Mouse (Mus musculus): ENCODE measurements at regions not wholly inside any gene's neighbourhood (a gene's known extent, or its start where the extent isn't known, plus 50 kb on each side); places are given as distances from the start of the nearest gene placed in this dataset.
"Not testable (repeated sequence)": the region's sequence is repeated elsewhere in the genome, so short reads cannot be mapped to it uniquely, and the experiment has no call there.

- 74% methylated on average over 3 of the region's 3 CpGs for WGBS
- ATAC-seq = no peak
- Histone ChIP-seq H3K4me1 (ENCODE audit: control insufficient read depth, insufficient read depth, low read depth, low read length) (no peaks in the 10 kb centered on the region), H3K36me3 (ENCODE audit: control insufficient read depth, insufficient read depth, low read length) (no peaks in the 10 kb centered on the region), H3K27ac (ENCODE audit: low read depth, low read length) (no peak overlapping the region), H3K9ac (ENCODE audit: low read depth, low read length) (no peak overlapping the region), H3K27me3 (replicated peaks; ENCODE audit: control insufficient read depth, insufficient read depth, low read length) (no peaks in the 10 kb centered on the region), H3K4me3 (ENCODE audit: low read length) (no peak overlapping the region), H3K4me2 (ENCODE audit: low read length) (no peak overlapping the region), H3K9me3 (ENCODE audit: control insufficient read depth, low read length) (peaks cover 5% of the 10 kb centered on the region)
Observed at GRCm38 (mm10) chr2:128294610-128295009, 168.8 kb downstream of the Bcl2l11 start.

- no peaks in the 10 kb centered on the region for H3K27me3 ChIP-seq (replicated peaks; ENCODE audit: control insufficient read depth, insufficient read depth, low read length)
- no peaks in the 10 kb centered on the region for H3K4me1 ChIP-seq (ENCODE audit: control insufficient read depth, insufficient read depth, low read depth, low read length)
- ATAC-seq = no peak
- 79% methylated on average over 11 of the region's 11 CpGs for WGBS
- no peak overlapping the region for H3K9ac ChIP-seq (ENCODE audit: low read depth, low read length)
- H3K36me3 ChIP-seq (ENCODE audit: control insufficient read depth, insufficient read depth, low read length) = no peaks in the 10 kb centered on the region
- H3K27ac ChIP-seq (ENCODE audit: low read depth, low read length) = no peak overlapping the region
- peaks cover 5% of the 10 kb centered on the region for H3K9me3 ChIP-seq (ENCODE audit: control insufficient read depth, low read length)
- no peak overlapping the region for H3K4me3 ChIP-seq (ENCODE audit: low read length)
- no peak overlapping the region for H3K4me2 ChIP-seq (ENCODE audit: low read length)
Observed at GRCm38 (mm10) chr2:128295018-128295424, 169.2 kb downstream of the Bcl2l11 start.

GRCm38 (mm10) chr2:128295726-128296234 lies 169.9 kb downstream of the Bcl2l11 start:
- Histone ChIP-seq H3K27ac (ENCODE audit: low read depth, low read length) (no peak overlapping the region), H3K4me2 (ENCODE audit: low read length) (no peak overlapping the region), H3K4me3 (ENCODE audit: low read length) (no peak overlapping the region), H3K4me1 (ENCODE audit: control insufficient read depth, insufficient read depth, low read depth, low read length) (no peaks in the 10 kb centered on the region), H3K9me3 (ENCODE audit: control insufficient read depth, low read length) (peaks cover 5% of the 10 kb centered on the region), H3K36me3 (ENCODE audit: control insufficient read depth, insufficient read depth, low read length) (no peaks in the 10 kb centered on the region), H3K27me3 (replicated peaks; ENCODE audit: control insufficient read depth, insufficient read depth, low read length) (no peaks in the 10 kb centered on the region), H3K9ac (ENCODE audit: low read depth, low read length) (no peak overlapping the region)
- ATAC-seq = no peak
- WGBS = 77% methylated on average over 3 of the region's 3 CpGs

- not testable (repeated sequence) for H3K27ac ChIP-seq (ENCODE audit: low read depth, low read length); H3K4me3 ChIP-seq (ENCODE audit: low read length); H3K36me3 ChIP-seq (ENCODE audit: control insufficient read depth, insufficient read depth, low read length); H3K4me1 ChIP-seq (ENCODE audit: control insufficient read depth, insufficient read depth, low read depth, low read length); H3K4me2 ChIP-seq (ENCODE audit: low read length); H3K9me3 ChIP-seq (ENCODE audit: control insufficient read depth, low read length); H3K9ac ChIP-seq (ENCODE audit: low read depth, low read length); H3K27me3 ChIP-seq (replicated peaks; ENCODE audit: control insufficient read depth, insufficient read depth, low read length); ATAC-seq
- 86% methylated on average over 5 of the region's 5 CpGs for WGBS
Observed at GRCm38 (mm10) chr2:128296423-128296822, 170.6 kb downstream of the Bcl2l11 start.

- H3K9me3 ChIP-seq (ENCODE audit: control insufficient read depth, low read length) = peaks cover 4% of the 10 kb centered on the region
- no peak overlapping the region for H3K9ac ChIP-seq (ENCODE audit: low read depth, low read length)
- H3K4me2 ChIP-seq (ENCODE audit: low read length) = no peak overlapping the region
- ATAC-seq = no peak
- H3K4me3 ChIP-seq (ENCODE audit: low read length) = no peak overlapping the region
- 62% methylated on average over 5 of the region's 5 CpGs for WGBS
- no peaks in the 10 kb centered on the region for H3K4me1 ChIP-seq (ENCODE audit: control insufficient read depth, insufficient read depth, low read depth, low read length)
- H3K36me3 ChIP-seq (ENCODE audit: control insufficient read depth, insufficient read depth, low read length) = no peaks in the 10 kb centered on the region
- H3K27me3 ChIP-seq (replicated peaks; ENCODE audit: control insufficient read depth, insufficient read depth, low read length) = no peaks in the 10 kb centered on the region
- no peak overlapping the region for H3K27ac ChIP-seq (ENCODE audit: low read depth, low read length)
Observed at GRCm38 (mm10) chr2:128296897-128297296, 171.1 kb downstream of the Bcl2l11 start.

- no peaks in the 10 kb centered on the region for H3K36me3 ChIP-seq (ENCODE audit: control insufficient read depth, insufficient read depth, low read length)
- H3K4me1 ChIP-seq (ENCODE audit: control insufficient read depth, insufficient read depth, low read depth, low read length) = no peaks in the 10 kb centered on the region
- H3K4me2 ChIP-seq (ENCODE audit: low read length) = no peak overlapping the region
- no peak overlapping the region for H3K27ac ChIP-seq (ENCODE audit: low read depth, low read length)
- H3K9me3 ChIP-seq (ENCODE audit: control insufficient read depth, low read length) = no peaks in the 10 kb centered on the region
- WGBS = 66% methylated on average over 5 of the region's 5 CpGs
- H3K9ac ChIP-seq (ENCODE audit: low read depth, low read length) = no peak overlapping the region
- ATAC-seq = no peak
- no peak overlapping the region for H3K4me3 ChIP-seq (ENCODE audit: low read length)
- no peaks in the 10 kb centered on the region for H3K27me3 ChIP-seq (replicated peaks; ENCODE audit: control insufficient read depth, insufficient read depth, low read length)
Observed at GRCm38 (mm10) chr2:128297821-128298220, 172.0 kb downstream of the Bcl2l11 start.

- Histone ChIP-seq H3K9me3 (ENCODE audit: control insufficient read depth, low read length) (no peaks in the 10 kb centered on the region), H3K4me2 (ENCODE audit: low read length) (no peak overlapping the region), H3K27me3 (replicated peaks; ENCODE audit: control insufficient read depth, insufficient read depth, low read length) (no peaks in the 10 kb centered on the region), H3K36me3 (ENCODE audit: control insufficient read depth, insufficient read depth, low read length) (no peaks in the 10 kb centered on the region), H3K9ac (ENCODE audit: low read depth, low read length) (no peak overlapping the region), H3K4me1 (ENCODE audit: control insufficient read depth, insufficient read depth, low read depth, low read length) (no peaks in the 10 kb centered on the region), H3K27ac (ENCODE audit: low read depth, low read length) (no peak overlapping the region), H3K4me3 (ENCODE audit: low read length) (no peak overlapping the region)
- WGBS = 86% methylated on average over 8 of the region's 8 CpGs
- no peak for ATAC-seq
Observed at GRCm38 (mm10) chr2:128298996-128299395, 173.2 kb downstream of the Bcl2l11 start.

GRCm38 (mm10) chr2:128301709-128302108 lies 175.9 kb downstream of the Bcl2l11 start:
- Histone ChIP-seq H3K9me3 (ENCODE audit: control insufficient read depth, low read length) (no peaks in the 10 kb centered on the region), H3K27ac (ENCODE audit: low read depth, low read length) (no peak overlapping the region), H3K9ac (ENCODE audit: low read depth, low read length) (no peak overlapping the region), H3K27me3 (replicated peaks; ENCODE audit: control insufficient read depth, insufficient read depth, low read length) (no peaks in the 10 kb centered on the region), H3K4me2 (ENCODE audit: low read length) (no peak overlapping the region), H3K4me1 (ENCODE audit: control insufficient read depth, insufficient read depth, low read depth, low read length) (peaks cover 3% of the 10 kb centered on the region; the same call in 1 of the 2 replicates), H3K4me3 (ENCODE audit: low read length) (no peak overlapping the region), H3K36me3 (ENCODE audit: control insufficient read depth, insufficient read depth, low read length) (no peaks in the 10 kb centered on the region)
- 53% methylated on average over 8 of the region's 8 CpGs for WGBS
- ATAC-seq = no peak

- H3K27me3 ChIP-seq (replicated peaks; ENCODE audit: control insufficient read depth, insufficient read depth, low read length) = no peaks in the 10 kb centered on the region
- H3K36me3 ChIP-seq (ENCODE audit: control insufficient read depth, insufficient read depth, low read length) = no peaks in the 10 kb centered on the region
- 0 out of 2 replicates have a peak, but pooled peaks have one; percentile 50 for ATAC-seq
- H3K4me3 ChIP-seq (ENCODE audit: low read length) = no peak overlapping the region
- peak overlapping the region; percentile 31 for H3K4me2 ChIP-seq (ENCODE audit: low read length)
- no peaks in the 10 kb centered on the region for H3K9me3 ChIP-seq (ENCODE audit: control insufficient read depth, low read length)
- H3K4me1 ChIP-seq (ENCODE audit: control insufficient read depth, insufficient read depth, low read depth, low read length) = peaks cover 3% of the 10 kb centered on the region; the same call in 1 of the 2 replicates
- no peak overlapping the region for H3K9ac ChIP-seq (ENCODE audit: low read depth, low read length)
- whole genome bisulfite sequencing = 14% methylated on average over 12 of the region's 12 CpGs
- no peak overlapping the region for H3K27ac ChIP-seq (ENCODE audit: low read depth, low read length)
Observed at GRCm38 (mm10) chr2:128304063-128304712, 178.3 kb downstream of the Bcl2l11 start.
